Mouse (Mus musculus): ENCODE results near the gene Wasf2.

DNA sequence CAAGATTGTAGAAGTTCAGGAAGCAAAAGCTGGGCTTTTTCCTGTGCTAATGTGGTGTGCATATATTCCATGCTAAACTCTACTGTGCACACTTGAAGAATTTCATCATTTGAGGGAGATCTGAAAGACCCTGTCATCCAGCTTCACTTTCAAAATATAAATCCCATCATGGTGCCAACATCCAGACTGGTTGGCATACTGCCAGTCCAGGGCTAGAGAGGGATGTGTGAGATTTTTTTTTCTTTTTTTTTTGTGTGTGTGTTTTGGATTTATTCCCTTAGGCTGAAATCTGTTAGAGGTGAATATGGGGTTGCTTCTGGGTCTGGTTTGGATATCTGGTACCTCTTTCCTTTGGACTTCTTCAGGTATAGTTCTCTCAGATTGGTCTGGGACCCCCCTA, 40.3 kb downstream of the Wasf2 start:
- no peak for TF ChIP-seq CTCF (IDR thresholded peaks at IDR 0.05; ENCODE audit: extremely low read depth, insufficient read length, insufficient replicate concordance, low read depth, low read length)
- TF ChIP-seq POLR2A (IDR thresholded peaks at IDR 0.05; ENCODE audit: low read depth, low read length), result no peak

All from small intestine, adult 2 months (tissue).